Mouse (Mus musculus): ENCODE data around the gene Thsd4.

GRCm38 (mm10) chr9:60274503-60274902 is 247.3 kb downstream of the Thsd4 start:
- TF ChIP-seq POLR2A (IDR thresholded peaks at IDR 0.05; ENCODE audit: insufficient read depth, low read length) (no peak), CTCF (IDR thresholded peaks at IDR 0.05; ENCODE audit: low read depth, low read length) (no peak), EP300 (IDR thresholded peaks at IDR 0.05; ENCODE audit: insufficient read depth, low read depth, low read length) (no peak)
